Mouse (Mus musculus) lung, adult 18-20 months (tissue): ENCODE results near the gene Ctsl.

Source experiments
- DNase-seq, 2 experiments: peaks; one replicate each; pipeline ENCODE4 v3.0.0; 2022; ENCODE audit warnings: mixed read lengths in 2 of 2

Gene Ctsl

DNA sequence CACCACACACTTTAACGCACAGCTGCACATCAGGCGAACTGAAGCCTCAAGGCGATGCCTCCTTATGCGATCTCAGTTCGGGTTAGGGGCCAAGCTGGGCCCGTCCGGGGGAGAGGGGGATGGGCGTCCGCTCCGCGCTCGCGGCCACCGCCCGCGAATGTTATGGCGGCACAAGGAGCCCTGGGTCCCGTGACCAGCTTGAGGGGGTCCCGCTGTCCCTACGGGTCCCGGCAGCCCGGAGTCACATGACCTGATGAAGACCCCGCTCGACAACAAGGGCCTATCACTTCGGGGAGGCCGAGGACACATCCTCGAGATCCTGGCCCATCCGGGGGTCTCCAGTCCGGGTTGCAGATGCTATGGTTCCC, 901 bp downstream of the Ctsl start:
- DNase-seq: no peak

DNA sequence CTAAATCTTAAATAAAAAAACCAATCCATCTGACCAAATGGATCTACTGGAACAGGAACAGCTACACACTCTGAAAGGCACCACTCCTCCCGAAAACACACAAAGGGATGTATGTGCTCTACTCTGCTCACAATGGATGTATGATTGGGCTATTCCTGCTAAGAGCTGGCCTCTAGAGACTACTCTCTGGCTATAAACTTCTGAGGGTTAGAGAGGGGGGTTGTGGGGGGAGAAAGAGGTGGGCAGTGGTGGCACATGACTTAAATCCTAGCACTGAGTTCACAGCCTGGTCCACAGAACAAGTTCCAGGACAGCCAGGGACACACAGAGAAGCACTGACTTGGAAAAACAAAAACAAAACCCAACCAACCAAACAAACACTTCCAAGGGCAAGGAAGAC, 2.1 kb downstream of the Ctsl start:
- no peak for DNase-seq

DNA sequence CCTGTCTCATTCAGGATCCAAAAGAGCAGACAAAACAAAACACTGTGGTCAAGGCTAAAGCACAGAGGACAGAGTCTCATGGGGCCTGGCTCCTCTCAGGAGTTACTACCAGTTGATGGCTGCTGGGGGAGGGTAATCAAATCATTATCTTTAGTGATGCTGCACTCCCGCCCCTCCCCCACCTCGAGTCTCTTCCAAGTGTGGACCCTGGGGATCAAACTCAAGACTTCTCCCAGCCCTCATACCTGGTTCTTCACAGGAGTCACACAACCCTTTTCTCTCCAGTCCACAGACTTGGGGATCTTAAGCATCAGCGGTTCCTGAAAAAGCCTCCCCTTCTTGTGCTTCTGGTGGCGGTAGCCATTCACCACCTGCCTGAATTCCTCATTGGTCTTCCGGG, 3.1 kb downstream of the Ctsl start:
- no peak for DNase-seq

DNA sequence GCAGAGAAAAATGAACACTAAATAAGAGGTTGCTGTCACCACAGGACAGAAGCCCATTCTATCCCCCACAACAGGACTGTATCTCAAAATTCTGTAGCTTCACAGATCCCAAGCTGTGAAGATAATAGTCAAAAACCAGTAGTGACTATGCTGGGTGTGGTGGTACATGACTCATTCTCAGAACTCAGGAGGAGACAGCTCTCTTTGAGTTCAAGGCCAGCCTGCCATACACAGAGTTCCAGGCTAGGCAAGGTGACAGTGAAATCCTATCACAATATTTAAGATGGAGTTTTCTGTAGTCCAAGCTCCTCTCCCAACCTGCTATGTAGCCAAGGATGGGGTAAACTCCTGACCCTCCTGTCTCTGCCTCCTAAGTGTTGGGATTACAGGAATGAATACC, 5.4 kb downstream of the Ctsl start:
- DNase-seq: no peak

DNA sequence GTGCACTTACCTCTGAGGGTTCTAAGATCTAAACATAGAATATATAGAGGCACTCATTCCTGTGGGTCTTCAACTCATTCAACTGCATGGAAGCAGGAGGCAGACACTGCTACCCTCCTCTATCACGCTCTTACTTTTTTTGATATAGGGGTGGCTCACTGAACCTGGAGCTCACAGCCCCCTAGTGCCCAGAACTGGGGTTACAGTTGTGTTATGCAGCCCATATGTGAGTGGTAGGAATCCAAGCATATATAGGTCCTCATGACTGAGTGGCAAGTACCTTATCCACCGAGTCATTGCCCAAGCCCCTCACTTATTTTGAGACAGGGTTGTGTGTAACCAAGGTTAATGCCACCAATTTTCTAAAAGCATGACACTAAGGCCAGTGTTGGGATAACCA, 6.4 kb downstream of the Ctsl start:
- no peak for DNase-seq

DNA sequence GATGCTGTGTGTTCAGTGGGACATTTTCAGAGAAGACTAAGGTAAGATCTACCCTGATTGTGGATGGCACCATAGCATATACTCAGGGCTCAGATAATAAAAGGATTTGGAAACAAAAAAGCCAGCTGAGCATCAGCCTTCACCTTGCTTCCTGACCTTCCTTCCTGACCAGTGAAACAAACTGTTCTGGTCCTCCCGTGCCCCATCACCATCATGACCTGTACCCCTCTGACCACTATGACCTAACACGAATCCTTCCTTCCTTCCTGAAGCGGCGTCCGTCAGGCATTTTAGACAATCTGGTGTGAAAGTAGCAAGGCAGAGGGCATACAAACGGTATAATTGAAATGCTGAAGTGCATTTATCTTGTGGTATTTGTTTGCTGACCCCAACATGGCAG, 8.6 kb downstream of the Ctsl start:
- DNase-seq: no peak

DNA sequence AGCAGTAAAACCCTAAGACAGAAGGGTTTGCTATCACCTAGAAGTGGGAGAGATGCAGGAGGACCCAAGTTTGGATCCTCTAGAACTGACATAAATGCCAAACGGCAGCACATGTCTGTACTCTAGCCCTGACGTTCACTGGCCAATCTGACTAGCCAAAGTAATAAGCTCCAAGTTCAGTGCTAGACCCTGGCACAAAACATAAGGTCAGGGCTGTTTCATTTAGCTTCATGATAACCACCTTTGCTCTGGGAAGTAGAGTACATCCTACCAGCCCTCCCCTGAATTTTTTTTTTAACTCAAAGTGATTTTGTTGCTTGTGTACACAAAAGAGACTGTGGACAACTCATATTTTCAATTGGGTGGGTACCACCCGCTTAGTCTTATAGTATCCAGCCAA, 9.7 kb downstream of the Ctsl start:
- DNase-seq: no peak

DNA sequence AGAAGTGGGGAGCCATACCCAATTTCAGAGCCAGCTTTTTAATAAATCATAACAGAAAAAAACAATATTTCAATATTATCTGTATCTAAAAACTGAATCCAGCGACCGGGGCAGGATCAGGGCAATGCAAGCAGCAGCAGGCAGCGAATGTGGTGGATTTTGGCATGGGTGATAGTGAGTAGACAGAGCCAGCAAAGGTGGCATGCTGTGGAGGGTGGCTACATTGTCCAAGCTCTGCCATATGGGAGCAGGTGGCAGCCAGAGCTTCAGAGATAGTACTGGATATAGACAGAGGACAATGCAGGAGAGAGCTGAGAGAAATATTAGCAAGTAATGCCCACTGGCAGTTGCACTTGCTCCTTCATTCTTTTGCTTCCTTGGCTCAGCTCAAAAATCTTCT, 11.0 kb downstream of the Ctsl start:
- no peak for DNase-seq

DNA sequence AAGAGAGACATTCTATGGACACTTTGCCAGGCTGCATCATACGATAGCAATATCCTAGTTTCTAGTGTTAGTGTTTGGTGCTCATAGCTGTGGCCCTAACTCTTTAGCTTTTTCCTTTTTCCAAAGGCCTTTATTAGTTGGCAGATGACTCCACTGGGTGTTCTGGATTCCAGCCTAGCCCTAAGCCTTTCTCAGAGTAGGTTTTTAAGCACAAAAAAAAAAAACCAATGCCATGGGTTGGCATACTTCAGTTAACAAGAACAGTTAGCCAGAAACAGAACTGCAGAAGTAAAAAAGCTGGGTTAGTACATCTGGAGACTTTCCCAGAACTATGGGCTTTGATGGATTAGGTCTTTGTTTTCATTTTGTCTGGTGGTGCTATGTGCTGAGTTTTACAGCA, 12.2 kb downstream of the Ctsl start:
- DNase-seq: no peak

DNA sequence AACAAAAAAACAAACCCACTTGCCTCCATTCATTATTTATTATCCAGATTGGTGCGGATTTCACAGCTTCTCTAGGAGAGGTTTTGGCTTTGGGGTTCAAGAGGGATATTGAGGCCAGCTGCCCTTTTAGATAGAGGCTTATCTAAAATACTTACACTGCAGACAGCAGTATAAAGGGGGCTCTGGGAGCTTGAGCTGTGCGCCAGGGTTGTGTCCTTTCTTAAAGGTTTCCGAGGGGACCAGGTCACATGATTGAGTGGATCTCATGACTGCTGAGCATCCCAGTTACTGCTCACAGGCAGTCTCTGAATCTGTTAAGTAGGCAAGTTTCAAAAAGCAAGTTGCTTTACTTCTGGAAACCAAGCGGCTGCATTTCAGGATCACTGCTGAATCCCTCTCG, 13.3 kb downstream of the Ctsl start:
- DNase-seq: no peak

DNA sequence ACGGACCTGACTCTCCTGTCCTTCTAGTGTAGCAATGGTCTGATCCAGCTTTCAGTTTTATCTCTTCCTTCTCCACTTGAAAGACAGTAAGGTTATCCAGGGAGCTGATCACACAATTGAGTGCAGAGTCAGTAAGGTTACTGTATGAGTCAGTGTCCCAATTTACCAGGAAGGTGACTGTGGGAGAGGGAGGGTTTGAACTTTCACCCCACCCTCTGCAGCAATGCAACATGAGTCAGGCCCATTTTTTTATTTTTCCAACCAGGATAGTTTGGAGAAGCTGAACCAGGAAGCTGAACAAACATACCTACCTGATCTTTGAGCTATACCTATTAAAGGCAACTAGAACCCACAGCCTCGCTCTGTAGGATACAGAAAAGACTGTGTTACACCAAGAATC, 21.2 kb downstream of the Ctsl start:
- DNase-seq: no peak

DNA sequence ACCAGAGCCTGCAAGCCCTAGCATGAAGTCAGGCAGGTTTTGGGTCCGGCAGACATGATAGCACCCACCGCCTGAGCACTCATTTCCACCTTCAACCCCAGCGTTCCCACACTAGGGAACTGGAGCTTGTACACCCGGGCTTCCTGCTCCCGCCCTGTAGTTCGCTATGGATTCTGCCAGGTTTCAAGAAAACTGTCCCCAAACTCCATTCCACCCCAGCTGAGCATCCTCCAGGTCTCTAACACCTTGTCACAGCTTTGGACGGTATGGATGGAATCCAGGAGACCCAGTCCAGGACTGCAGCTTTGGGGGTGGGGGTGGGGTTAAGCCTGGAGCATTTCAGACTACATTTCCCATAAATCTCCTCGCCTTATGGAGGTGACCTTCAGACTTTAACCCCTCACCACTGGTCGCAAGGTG, 26.6 kb downstream of the Ctsl start:
- DNase-seq: peak; percentile 20 to 40

DNA sequence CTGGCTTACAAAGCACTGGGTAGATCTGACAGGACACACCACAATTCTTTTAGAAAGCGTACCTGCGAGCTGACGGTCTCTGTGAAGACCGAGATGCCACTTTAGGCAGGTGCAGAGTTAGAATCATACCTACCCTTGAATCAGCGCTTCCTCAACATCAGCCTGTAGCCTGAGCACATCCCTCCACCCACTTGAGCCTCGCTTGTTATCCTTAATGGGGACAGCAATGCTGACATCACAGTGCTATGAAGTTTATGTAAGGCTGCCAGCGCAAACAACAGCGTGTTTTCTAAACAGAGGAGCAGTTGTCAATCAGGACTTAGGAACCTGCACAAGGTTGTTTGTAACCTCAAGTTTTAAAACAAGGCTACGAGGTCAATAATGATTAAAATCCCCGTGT, 27.1 kb downstream of the Ctsl start:
- peak; percentile 6 to 12 for DNase-seq

DNA sequence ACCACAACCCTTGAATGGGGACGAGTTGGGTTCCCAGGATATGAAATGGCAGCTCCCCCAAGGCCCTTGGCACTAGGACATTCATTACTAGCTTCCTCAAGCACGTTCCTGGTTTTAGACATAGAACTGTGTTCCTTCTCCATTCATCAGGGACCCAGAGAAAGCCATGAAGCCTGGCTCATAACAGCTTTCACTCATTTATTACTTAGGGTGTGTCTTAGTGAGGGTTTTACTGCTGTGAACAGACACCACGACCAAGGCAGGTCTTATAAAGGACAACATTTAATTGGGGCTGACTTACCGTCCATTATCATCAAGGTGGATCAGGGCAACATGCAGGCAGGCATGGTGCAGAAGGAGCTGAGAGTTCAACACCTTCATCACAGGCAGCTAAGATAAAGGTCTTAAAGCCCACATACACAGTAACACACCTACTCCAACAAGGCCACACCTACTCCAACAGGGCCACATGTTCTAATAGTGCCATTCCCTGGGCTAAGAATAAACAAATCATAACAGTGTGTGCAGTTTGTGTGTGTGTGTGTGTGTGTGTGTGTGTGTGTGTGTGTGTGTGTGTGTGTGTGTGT, 35.1 kb downstream of the Ctsl start:
- DNase-seq: no peak

DNA sequence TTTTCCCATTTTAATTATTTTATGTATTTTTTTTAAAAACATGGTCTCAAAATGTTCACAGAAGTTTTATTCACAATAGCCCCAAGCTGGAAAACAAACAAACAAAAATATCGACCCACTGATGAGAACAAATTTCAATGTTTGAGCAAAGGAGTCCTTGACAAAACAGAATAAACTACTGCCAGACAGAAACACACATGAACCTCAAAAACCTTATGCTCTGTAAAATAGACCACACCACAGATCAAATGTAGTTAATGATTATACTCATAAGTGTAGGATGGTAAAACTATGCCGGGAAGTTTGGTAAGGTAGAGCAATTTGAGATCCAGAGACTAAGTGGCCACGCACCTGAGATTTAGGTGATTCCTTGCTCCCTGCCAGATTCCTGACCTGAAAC, 37.6 kb downstream of the Ctsl start:
- no peak for DNase-seq

DNA sequence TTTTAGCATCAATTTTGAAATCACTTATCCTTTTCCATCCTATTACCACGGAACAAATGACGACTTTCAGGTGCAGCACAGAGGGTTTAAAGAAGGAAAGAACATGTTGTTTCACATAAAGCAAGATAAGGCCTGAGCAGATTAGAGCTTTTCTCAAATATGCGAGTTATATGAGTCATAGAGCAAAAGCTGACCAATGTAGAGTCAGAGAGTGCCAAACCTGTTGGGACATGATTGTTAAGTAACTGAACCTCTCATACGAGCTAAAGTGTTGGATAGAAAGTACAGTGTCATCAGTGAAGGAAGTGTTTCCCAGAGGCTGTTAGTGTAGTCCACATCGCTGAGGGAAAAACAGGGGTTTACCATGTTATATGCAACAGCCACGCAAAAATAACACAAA, 38.4 kb downstream of the Ctsl start:
- DNase-seq: no peak

DNA sequence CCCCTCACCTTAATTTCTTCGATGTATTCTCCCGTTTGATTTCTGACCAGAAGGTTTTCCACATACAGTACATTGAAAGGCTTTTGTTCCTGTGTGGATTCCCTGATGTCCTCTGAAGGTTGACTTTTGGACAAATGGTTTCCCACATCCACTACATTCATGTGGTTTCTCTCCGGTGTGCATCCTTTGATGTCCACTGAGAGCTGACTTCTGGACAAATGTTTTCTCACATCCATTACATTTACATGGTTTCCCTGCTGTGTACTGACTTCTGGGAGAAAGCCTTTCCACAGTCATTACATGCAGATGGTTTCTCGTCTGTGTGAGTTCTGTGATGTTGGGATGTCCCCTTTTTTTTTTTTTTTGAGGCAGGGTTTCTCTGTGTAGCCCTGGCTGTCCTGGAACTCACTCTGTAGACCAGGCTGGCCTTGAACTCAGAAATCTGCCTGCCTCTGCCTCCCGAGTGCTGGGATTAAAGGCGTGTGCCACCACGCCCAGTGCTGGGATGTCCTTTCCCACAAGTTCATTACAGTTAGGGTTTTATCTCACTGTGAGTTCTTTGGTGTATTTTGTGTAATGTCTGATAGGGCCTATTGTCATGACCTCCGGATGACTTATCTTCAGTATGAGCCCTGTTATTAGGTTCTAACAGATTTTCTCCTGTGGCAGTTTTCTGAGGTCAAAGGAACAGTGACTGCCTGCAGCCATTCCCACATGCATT, 48.0 kb downstream of the Ctsl start:
- no peak for DNase-seq

DNA sequence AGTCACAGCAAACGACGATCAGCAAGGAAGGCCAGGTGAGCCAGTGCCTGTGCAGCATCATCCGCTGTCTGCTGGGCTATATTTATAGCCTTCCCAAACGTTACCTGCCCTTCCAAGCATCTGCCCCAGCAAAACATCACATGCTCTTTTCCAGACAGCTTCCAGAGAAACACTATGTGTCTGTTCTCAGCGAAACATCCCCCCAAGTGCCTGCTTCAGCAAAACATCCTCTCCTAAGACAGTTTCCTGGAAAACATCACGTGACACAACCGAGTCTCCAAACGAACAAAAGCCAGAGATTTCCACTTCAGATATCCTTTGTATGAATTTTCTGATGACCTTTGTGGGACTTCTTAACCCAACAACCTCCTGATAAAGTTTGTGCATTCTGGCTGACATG, 50.4 kb downstream of the Ctsl start:
- peak in 1 of 2 experiments; percentile 20 for DNase-seq

DNA sequence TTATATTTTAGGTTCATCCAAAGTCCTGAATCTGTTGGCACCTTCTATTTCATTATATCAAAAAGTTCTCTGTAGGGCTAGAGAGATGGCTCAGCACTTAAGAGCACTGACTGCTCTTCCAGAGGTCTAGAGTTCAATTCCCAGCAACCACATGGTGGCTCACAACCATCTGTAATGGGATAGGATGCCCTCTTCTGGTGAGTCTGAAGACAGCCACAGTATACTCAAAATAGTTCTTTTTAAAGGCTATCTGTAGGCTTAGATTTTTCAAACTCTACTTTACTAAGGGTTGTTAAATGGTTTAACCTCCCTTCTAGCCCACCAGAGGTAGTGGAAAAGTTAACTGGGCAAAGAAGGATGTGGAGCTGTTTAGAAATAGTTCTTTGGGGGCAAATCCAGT, 50.9 kb downstream of the Ctsl start:
- DNase-seq: no peak

DNA sequence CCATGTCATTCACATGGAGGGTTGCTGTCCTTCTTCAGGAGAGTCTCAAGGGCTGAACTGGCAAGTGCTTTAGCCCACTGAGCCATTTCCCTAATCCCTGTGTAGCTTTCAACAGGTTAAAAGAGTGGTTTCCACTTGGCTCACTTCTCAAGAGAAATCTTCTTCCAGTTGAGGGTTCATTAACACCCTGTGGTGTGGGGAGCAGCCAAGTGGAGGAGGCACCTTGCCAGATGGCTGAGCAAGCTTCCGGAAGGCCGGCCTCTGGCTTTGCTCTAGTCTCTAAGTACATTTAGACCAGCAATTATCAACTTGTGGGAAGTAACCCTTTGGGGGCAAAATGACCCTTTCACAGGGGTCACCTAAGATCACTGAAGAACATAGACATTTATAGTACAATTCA, 52.3 kb downstream of the Ctsl start:
- DNase-seq: peak; percentile 35 to 43

DNA sequence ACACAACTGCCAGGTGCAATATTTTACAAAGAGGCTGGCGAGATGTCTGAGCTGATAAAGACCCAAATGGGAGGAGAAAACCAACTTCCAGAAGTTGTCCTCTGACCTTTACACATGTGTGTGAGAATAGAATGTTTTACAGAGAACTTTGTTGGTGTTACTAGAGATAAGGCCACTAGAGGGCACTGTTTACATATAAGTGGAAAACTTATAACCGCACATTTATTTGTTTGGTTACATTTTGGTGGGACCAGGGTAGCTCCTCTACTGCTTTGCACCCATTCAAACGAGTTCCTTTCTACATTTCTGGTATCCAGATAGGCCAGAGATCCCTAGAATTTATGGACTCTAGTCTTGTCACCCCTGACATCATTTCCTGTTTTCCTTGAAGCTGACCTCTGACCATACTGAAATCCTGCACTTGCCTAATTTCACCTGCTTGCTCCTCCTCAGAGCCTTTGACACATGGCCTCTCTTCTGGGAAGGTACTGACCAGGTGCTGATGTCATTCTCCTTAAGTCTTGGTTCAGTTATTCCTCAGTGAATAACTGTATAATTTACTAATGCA, 55.1 kb downstream of the Ctsl start:
- no peak for DNase-seq

DNA sequence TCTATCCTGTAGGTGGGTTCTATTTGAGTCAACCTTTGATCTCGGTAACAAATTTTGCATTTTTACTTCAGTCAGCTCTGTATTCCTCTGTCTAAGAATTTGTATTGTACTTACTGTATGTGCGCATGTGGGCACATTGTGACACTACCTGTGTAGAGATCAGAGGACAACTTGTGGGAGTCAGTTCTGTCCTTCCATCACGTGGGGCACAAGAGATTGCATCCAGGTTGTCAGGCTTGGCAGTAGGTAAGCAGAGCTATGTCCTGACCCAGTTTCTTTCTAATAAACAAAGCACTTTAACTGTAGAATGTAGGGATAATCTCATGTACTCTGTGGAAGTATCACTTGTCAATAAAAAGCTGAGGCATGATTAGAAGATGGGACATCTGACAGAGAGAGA, 56.6 kb downstream of the Ctsl start:
- no peak for DNase-seq

DNA sequence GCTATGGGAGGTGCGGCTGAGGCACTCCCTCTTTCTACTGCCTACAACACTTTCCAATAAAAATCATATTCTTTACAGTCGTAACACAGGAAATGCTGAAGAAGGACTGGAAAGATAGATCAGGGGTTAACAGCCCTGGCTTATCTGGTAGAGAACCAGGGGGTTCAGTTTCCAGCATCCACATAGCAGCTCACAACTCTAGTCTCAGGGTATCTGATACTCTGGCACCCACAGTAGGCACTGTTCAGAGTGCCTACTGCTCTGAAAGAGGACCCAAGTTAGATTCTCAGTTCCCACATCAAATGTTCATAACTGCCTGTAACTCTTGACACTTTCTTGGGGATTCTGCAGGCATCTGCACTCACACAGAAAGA, 57.8 kb downstream of the Ctsl start:
- no peak for DNase-seq

DNA sequence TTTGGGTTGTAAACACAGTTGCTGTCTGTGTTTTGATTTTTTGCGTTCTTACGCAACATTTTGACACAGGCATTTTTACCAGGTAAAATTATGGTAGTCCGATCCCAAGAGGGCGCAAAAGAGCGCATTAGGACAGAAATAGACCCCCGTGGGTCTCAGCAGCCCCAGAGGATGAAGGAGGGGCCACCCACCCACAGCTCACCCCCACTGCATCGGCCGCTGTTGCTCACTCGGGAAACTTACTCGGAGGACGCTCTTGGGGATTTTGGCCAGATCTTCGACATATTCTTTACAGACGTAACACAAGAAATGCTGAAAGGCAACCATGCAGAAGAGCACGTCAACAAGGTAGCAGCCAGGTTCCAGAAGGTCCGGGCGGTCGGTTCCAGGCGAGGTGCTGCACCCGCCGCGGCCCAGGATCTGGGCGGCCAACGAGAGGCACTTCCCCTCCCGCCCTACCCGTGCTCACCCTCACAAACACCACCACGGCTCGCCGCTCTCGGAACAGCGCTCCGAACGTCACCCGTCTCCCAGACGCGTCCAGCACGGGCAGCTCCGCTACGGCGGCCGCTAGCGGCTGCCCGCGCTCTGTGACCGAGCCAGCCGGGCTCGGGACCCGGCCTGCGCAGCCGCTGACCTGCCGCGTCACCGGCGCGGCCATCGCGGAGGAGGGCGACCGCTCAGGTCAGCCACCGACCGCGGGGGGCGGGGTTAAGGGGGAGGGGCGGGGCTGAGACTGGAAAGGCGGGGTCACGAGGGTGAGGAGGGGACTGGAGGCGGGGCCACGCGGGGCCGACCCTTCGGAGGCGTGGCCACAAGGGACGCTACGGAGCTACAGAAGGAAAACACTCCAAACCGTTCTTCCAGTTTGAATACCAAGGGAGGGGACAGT, 58.4 kb downstream of the Ctsl start, which contains the start of gene Aaed1:
Aaed1 (minus strand) TSS at position 687 of the 892 bp plus-strand sequence.
- DNase-seq: peak; percentile 91 to 92
